Mouse (Mus musculus) liver, embryonic 13.5 days (tissue): ENCODE data around the gene Lhfpl2. TPM values are rescaled to one million over a fixed set of nuclear protein-coding genes. Genes with fewer than 3 reads are reported as not detected.

Source experiments
- polyA plus RNA-seq: library from polyadenylated mRNA; unstranded; fragments of >200 nt; fragmentation: Nextera tagmentation; extraction: Ambion mirVana; gene quantifications from 2 replicates; pipeline ENCODE4 v1.2.1, GENCODE M21; 2015

Gene Lhfpl2
- polyA plus RNA-seq, 1 experiment from 2014 or later = 4.8 TPM

Other genes with a start within 250 kb of the Lhfpl2 start
- gene Scamp1, start 228.1 kb downstream of the Lhfpl2 start, polyA plus RNA-seq = 8.0 and 9.9 TPM in 2 replicates